Mouse (Mus musculus): ENCODE data around the gene Racgap1. TPM values are rescaled to one million over a fixed set of nuclear protein-coding genes. Genes with fewer than 3 reads are reported as not detected.

Gene Racgap1
- total and polyA plus RNA-seq, 3 experiments: 1.5 to 1.9 (median 1.6) TPM

GRCm38 (mm10) chr15:99670154-99670821 lies 18.8 kb upstream of the Racgap1 start, which contains the start of gene Asic1:
TSS of gene Asic1 (plus strand) at chr15:99670368.
- H3K9ac ChIP-seq (ENCODE audit: low read depth, low read length): peak within 1 kb of the TSS; percentile 44
- no peak within 1 kb of the TSS for H3K27ac ChIP-seq
- intact Hi-C loops (cut with DNase I): no loop called here
- DNase-seq: peak; percentile 72 to 75
- WGBS: 2% methylated on average over 60 of the region's 74 CpGs
- peak within 1 kb of the TSS; percentile 54 for H3K4me3 ChIP-seq
- H3K79me2 ChIP-seq (replicated peaks; ENCODE audit: control insufficient read depth, insufficient read depth, low read length): no peaks in the 10 kb centered on the region
- H3K36me3 ChIP-seq (ENCODE audit: control insufficient read depth, insufficient read depth, low read length): no peaks in the 10 kb centered on the region
- H3K27me3 ChIP-seq (ENCODE audit: control insufficient read depth, insufficient read depth, low read length): peaks cover 18% of the 10 kb centered on the region
- peaks cover 3% of the 10 kb centered on the region; the same call in 1 of the 2 replicates for H3K4me1 ChIP-seq (ENCODE audit: control insufficient read depth, insufficient read depth, low read length)
- peak; percentile 22; the same call in 1 of the 2 replicates for TF ChIP-seq CTCF (IDR thresholded peaks at IDR 0.05)
- no peak for TF ChIP-seq POLR2A (IDR thresholded peaks at IDR 0.05; ENCODE audit: insufficient read depth, low read depth, low read length)
- TF ChIP-seq EP300 (IDR thresholded peaks at IDR 0.05; ENCODE audit: insufficient read depth, low read depth, low read length): no peak

DNA sequence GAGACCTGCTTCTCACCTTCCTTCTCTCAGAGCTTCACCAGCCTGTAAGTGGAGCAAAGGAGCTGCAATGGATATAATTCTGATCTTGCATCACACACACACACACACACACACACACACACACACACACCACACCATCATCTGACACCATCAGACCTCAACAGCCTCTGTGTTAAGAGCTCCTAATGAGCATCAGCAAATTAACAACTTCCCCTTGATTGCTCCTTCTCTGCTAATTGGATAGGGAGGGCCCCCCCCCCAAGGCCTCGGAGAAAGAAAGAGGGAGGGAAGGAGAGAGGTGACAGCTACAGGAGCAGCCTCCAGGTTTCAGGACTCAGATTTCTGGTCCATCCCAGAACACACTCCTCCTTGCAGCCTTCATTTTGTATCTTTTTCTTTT lies 17.9 kb upstream of the Racgap1 start:
- Histone ChIP-seq H3K4me3 (no peak overlapping the region), H3K4me1 (ENCODE audit: control insufficient read depth, insufficient read depth, low read length) (peaks cover 3% of the 10 kb centered on the region; the same call in 1 of the 2 replicates), H3K79me2 (replicated peaks; ENCODE audit: control insufficient read depth, insufficient read depth, low read length) (no peaks in the 10 kb centered on the region), H3K9ac (ENCODE audit: low read depth, low read length) (no peak overlapping the region), H3K27ac (no peak overlapping the region), H3K36me3 (ENCODE audit: control insufficient read depth, insufficient read depth, low read length) (no peaks in the 10 kb centered on the region), H3K27me3 (ENCODE audit: control insufficient read depth, insufficient read depth, low read length) (peaks cover 18% of the 10 kb centered on the region)
- 0% methylated on average over 1 of the region's 1 CpGs for whole genome bisulfite sequencing
- no peak for DNase-seq
- intact Hi-C loops (cut with DNase I): loop anchor here (1.0 to 5.0 kb wide), 3 partner anchors 37 to 172 kb away; no protein-coding TSS in a partner anchor
- no peak for TF ChIP-seq POLR2A (IDR thresholded peaks at IDR 0.05; ENCODE audit: insufficient read depth, low read depth, low read length)
- TF ChIP-seq CTCF (IDR thresholded peaks at IDR 0.05): no peak
- TF ChIP-seq EP300 (IDR thresholded peaks at IDR 0.05; ENCODE audit: insufficient read depth, low read depth, low read length): no peak

- TF ChIP-seq CTCF (IDR thresholded peaks at IDR 0.05) (peak; percentile 100; the same call in 1 of the 2 replicates), EP300 (IDR thresholded peaks at IDR 0.05; ENCODE audit: insufficient read depth, low read depth, low read length) (peak; percentile 78), POLR2A (IDR thresholded peaks at IDR 0.05; ENCODE audit: insufficient read depth, low read depth, low read length) (no peak)
- Histone ChIP-seq H3K27ac (no peak overlapping the region), H3K36me3 (ENCODE audit: control insufficient read depth, insufficient read depth, low read length) (no peaks in the 10 kb centered on the region), H3K9ac (ENCODE audit: low read depth, low read length) (no peak overlapping the region), H3K79me2 (replicated peaks; ENCODE audit: control insufficient read depth, insufficient read depth, low read length) (no peaks in the 10 kb centered on the region), H3K4me3 (no peak overlapping the region), H3K4me1 (ENCODE audit: control insufficient read depth, insufficient read depth, low read length) (peaks cover 5% of the 10 kb centered on the region; the same call in 1 of the 2 replicates), H3K27me3 (ENCODE audit: control insufficient read depth, insufficient read depth, low read length) (peaks cover 20% of the 10 kb centered on the region)
- 4% methylated on average over 12 of the region's 12 CpGs for WGBS
- intact Hi-C loops (cut with DNase I): loop anchor here (1.0 to 5.0 kb wide), 3 partner anchors 37 to 172 kb away; no protein-coding TSS in a partner anchor
- DNase-seq: peak; percentile 71 to 77
These were observed 17.4 kb upstream of the Racgap1 start for GRCm38 (mm10) chr15:99668881-99669280.

- WGBS: 96% methylated on average over 2 of the region's 2 CpGs
- TF ChIP-seq EP300 (IDR thresholded peaks at IDR 0.05; ENCODE audit: insufficient read depth, low read depth, low read length): no peak
- no peak for TF ChIP-seq CTCF (IDR thresholded peaks at IDR 0.05)
- no peak for TF ChIP-seq POLR2A (IDR thresholded peaks at IDR 0.05; ENCODE audit: insufficient read depth, low read depth, low read length)
- intact Hi-C loops (cut with DNase I): loop anchor here (5.0 kb wide), 1 partner anchor 35 kb away; no protein-coding TSS in a partner anchor
These were observed 16.1 kb upstream of the Racgap1 start for GRCm38 (mm10) chr15:99667544-99667943.

GRCm38 (mm10) chr15:99664600-99665451 lies 13.4 kb upstream of the Racgap1 start:
- Histone ChIP-seq H3K4me3 (peak overlapping the region; percentile 34), H3K9ac (ENCODE audit: low read depth, low read length) (no peak overlapping the region), H3K27ac (no peak overlapping the region), H3K27me3 (ENCODE audit: control insufficient read depth, insufficient read depth, low read length) (peaks cover 10% of the 10 kb centered on the region), H3K4me1 (ENCODE audit: control insufficient read depth, insufficient read depth, low read length) (peaks cover 2% of the 10 kb centered on the region; the same call in 1 of the 2 replicates), H3K79me2 (replicated peaks; ENCODE audit: control insufficient read depth, insufficient read depth, low read length) (no peaks in the 10 kb centered on the region), H3K36me3 (ENCODE audit: control insufficient read depth, insufficient read depth, low read length) (no peaks in the 10 kb centered on the region)
- intact Hi-C loops (cut with DNase I): loop anchor here (5.0 kb wide), 1 partner anchor 33 kb away; no protein-coding TSS in a partner anchor
- DNase-seq: peak; percentile 64 to 67
- WGBS: under 1% methylated on average over 51 of the region's 52 CpGs
- no peak for TF ChIP-seq CTCF (IDR thresholded peaks at IDR 0.05)
- TF ChIP-seq EP300 (IDR thresholded peaks at IDR 0.05; ENCODE audit: insufficient read depth, low read depth, low read length): no peak
- no peak for TF ChIP-seq POLR2A (IDR thresholded peaks at IDR 0.05; ENCODE audit: insufficient read depth, low read depth, low read length)

More at GRCm38 (mm10) chr15:99667544-99667943, 16.1 kb upstream of the Racgap1 start:
- H3K27me3 ChIP-seq (ENCODE audit: control insufficient read depth, insufficient read depth, low read length): peaks cover 20% of the 10 kb centered on the region
- peaks cover 5% of the 10 kb centered on the region; the same call in 1 of the 2 replicates for H3K4me1 ChIP-seq (ENCODE audit: control insufficient read depth, insufficient read depth, low read length)
- no peak for DNase-seq
- no peaks in the 10 kb centered on the region for H3K36me3 ChIP-seq (ENCODE audit: control insufficient read depth, insufficient read depth, low read length)
- no peak overlapping the region for H3K27ac ChIP-seq
- no peak overlapping the region for H3K4me3 ChIP-seq
- H3K79me2 ChIP-seq (replicated peaks; ENCODE audit: control insufficient read depth, insufficient read depth, low read length): no peaks in the 10 kb centered on the region
- H3K9ac ChIP-seq (ENCODE audit: low read depth, low read length): no peak overlapping the region

Measured in heart, adult 2 months (tissue).